Mouse (Mus musculus): ENCODE results near the gene Tmem267.

DNA sequence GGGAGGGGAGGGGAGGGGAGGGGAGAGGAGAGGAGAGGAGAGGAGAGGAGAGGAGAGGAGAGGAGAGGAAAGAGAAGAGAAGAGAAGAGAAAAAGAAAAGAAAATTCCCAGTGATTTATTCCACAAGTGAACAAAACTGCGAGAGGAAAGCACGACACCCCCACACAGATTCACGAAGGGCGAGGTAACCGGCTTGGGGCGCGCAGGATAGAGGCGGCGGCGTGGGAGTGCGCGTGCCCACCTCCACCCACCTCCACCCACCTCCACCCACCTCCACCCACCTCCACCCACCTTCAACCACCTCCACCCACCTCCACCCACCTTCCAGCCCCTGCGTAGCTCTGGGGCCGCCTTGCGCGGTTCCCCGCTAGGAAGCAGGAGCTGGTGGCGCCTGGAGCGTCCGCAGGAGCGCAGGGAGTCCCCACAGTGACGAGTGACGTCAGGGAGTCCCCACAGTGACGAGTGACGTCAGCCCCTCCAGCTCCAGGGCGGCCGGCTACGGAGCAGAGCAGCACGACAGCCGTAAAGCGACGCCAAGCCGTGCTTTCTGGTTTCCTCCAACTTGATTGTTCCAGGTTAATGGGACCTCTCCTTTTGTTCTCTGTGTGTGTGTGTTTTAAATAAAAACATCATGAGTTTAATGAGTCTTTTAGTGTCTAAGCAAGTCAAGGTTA, 143.8 kb downstream of the Tmem267 start:
- TF ChIP-seq POLR2A (IDR thresholded peaks at IDR 0.05; ENCODE audit: borderline replicate concordance, extremely low read depth, insufficient read depth, insufficient read length, poor library complexity, severe bottlenecking): no peak
- TF ChIP-seq CTCF (IDR thresholded peaks at IDR 0.05; ENCODE audit: borderline replicate concordance, extremely low read depth, insufficient read depth, insufficient read length): no peak

All from brain, embryonic 14.5 days (tissue).